Mouse (Mus musculus): ENCODE measurements around the gene Bfar.
"Not testable (repeated sequence)": the region's sequence is repeated elsewhere in the genome, so short reads cannot be mapped to it uniquely, and the experiment has no call there.

Gene Bfar

DNA sequence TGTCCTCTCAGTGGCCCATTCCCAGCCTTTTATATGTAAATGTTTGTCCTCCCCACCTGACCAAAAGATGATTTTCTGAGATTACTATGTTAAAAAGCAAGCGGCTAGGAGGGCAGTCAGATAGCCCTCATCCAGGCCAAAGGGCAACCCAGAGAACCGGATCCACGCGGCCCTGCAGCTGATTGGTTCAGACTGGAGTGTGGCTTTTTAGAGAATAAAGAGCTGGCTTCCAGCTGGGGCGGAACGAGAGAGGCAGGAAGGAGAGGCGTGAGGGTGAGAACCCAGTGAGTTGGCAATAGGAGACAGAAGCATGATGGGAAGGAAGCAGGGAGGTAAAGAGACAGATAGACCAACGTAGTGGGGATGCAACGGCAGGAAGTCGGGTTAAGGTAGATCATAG, 51.3 kb downstream of the Bfar start:
- no peak for DNase-seq (ENCODE audit: low read depth)

DNA sequence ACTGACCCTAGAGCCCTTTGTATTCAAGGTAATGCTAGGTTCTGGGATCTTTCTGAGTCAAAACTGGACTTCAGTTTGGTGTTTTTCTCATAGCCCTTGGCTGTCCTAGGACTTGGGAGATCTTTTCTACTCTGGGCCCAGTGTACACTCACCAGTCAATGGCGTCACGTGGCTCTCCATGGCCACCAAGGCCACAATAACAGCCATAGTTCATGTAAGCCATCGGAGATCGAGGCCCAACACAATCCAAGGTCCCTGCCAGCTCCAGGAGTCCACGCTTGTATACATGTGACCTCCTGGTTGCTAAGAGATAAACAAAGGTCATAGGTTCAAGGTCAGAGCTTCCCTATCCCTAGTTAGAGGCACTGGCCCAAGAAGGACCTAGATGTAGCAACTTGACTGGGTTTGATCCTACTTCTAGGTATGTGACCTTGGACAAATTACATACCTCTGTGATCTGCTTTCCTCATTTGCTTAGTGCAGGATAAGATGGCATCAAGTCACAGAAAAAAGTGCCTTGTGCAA, 56.2 kb downstream of the Bfar start:
- no peak for DNase-seq (ENCODE audit: low read depth)

DNA sequence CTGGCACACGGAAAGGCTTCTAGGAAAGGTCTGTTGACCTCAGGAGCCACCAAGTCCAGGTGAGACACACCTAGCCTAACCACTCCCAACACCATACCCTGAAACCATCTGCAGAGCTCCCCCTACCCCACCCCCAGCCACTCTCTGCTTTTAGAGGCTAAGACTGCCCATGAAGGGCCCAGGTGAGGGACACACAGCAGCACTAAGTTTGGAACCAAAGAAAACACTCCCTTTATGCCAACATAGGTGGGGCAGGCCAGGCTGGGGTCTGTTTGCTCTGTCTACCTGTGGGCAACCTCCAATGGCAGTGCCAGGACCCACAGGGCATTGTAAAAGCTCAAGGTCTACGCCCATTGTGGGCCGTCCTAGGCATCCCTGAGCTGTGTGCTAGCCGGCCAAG, 57.8 kb downstream of the Bfar start:
- no peak for DNase-seq (ENCODE audit: low read depth)

DNA sequence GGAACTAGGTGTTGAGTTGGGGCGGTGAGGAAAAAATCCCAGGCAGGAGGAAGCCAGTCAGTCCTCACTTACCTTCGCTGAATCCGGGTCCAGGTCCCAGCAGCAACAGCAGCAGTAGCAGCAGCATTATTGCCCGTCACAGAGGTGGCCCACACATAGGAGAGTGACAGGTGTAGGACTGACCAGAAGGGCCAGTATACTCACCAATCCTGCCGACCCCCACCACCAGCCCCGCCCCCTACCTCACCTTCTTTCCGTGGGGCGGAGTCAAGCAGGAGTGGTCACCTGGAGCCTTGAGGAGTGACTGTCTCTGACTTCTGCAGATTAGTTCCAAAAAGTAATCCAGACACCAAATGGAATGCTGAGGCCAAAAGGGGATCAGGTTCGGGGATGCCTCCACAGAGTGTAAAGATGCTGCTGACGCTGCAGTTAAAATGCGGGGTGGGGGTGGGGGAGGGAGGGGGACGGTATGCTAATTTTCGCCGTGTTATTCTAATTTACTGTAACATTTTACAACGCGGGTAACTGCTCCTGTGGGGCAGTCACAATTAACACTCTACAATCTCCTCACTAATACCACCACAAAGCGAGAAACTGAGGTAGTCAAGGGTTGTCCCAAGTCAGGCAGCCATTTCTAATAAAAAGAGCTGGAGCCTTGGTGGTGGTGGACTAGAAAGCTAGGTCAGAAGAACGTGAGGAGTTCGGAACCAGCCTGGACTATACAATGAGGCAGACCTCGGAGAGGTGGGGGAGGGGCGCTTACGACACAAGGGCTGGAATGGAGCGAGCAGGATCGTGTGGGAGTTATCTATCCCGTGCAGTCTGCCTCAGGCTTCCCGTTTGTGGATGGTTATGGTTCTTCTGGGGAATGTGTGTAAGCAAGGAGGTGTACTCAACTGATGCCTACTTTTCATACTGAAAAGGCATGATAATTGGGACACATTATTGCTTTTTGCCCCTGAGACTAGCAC, 58.9 kb downstream of the Bfar start, which contains the start of gene Pla2g10:
TSS of gene Pla2g10 (minus strand) at position 699 of the 971 bp plus-strand sequence.
- no peak for DNase-seq (ENCODE audit: low read depth)

GRCm38 (mm10) chr16:13732786-13733185, 61.1 kb downstream of the Bfar start:
- DNase-seq (ENCODE audit: low read depth): no peak

DNA sequence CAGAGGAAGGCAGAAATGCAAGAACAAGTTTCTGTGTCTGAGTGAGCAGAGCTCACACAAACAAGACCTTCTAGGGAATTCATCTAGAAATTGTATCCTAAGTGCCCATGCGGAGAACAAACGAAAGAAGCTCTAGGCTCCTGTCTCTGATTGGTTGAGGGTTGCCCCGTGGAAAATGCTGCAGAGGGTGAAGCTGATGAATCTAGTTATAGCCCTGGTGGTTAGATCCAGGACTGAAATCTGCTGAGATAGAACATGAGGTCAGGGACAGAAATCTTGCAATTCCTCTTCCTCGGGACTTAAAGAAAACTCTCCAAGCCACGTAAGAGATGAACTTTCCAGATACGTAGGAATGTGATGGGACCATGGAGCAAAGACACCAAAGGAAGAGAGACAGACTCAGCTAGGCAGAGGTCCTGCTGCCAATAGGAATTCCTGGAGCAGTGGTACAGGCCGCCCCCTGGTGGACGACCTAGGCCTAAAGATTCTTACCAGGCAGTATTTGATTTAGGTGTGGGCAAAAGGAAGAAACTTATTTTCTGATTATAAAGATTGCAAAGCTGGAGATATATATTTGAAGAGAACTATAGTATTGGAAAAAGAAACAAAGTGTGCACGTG, 62.0 kb downstream of the Bfar start:
- peak; percentile 41 for DNase-seq (ENCODE audit: low read depth)

DNA sequence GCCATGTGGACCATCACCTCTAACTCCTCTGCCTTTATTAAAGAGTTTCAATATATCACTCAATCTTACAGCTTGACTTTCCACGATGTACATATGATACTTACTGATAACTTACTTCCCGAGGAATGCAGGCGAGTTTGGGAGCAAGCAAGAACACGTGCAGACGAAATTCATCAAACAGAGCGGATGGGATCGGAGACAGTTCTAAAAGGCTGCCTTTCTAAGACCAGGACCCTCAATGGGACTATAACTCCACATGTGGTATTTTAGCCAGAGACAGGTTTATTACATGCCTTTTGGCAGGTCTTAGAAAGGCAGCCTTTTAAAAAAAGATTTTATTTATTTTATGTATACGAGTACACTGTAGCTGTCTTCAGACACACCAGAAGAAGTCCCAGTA, 64.3 kb downstream of the Bfar start:
- no peak for DNase-seq (ENCODE audit: low read depth)

GRCm38 (mm10) chr16:13739044-13739443, 67.4 kb downstream of the Bfar start:
- DNase-seq (ENCODE audit: low read depth): not testable (repeated sequence)

GRCm38 (mm10) chr16:13740844-13741243, 69.2 kb downstream of the Bfar start:
- no peak for DNase-seq (ENCODE audit: low read depth)

DNA sequence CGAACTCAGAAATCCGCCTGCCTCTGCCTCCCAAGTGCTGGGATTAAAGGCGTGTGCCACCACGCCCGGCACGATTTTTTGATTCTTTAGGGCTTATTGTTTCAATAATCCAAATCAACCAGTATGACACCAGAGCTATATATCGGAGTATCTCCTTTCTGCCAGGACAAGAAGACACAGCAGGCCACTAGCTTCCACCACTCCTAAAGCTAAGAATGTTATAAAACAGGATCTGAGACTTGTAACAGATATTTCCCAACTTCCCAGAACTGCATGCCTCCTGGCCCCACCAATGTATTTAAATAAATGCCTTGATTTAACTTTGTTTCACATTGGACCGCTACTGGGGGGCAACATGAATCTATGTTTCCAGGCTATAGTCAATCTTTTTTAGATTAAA, 76.0 kb downstream of the Bfar start:
- no peak for DNase-seq (ENCODE audit: low read depth)

DNA sequence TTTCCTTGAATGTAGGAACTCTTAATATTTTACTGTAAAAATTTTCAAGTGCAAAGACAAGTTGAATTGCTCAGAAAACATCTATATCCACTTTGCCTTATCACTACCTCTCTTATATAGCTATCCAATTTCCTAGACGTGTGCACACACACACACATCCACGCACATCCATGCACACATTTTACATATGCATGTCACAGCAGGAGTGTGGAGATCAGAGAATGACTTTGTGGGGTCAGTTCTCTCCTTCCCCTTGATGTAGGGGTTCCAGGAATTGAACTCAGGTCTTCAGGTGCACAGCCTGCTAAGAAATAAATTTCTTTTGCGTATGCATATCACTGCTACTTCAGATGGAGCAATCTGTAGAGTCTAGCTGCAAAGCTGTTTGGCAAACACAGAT, 76.5 kb downstream of the Bfar start:
- DNase-seq (ENCODE audit: low read depth): no peak

GRCm38 (mm10) chr16:13748813-13749212, 77.2 kb downstream of the Bfar start:
- DNase-seq (ENCODE audit: low read depth): not testable (repeated sequence)

GRCm38 (mm10) chr16:13749306-13749705, 77.6 kb downstream of the Bfar start:
- DNase-seq (ENCODE audit: low read depth): no peak

GRCm38 (mm10) chr16:13749981-13750380, 78.3 kb downstream of the Bfar start:
- DNase-seq (ENCODE audit: low read depth): no peak

GRCm38 (mm10) chr16:13750626-13751025, 79.0 kb downstream of the Bfar start:
- no peak for DNase-seq (ENCODE audit: low read depth)
